Mouse (Mus musculus) ovary, adult 18-20 months (tissue): Measurements from ENCODE around the gene Llph.

Experiments used
- DNase-seq: peaks from one replicate; pipeline ENCODE4 v3.0.0; 2022; ENCODE audit warnings: low spot score, mixed read lengths

Llph gene

GRCm38 (mm10) chr10:120279482-120280128 lies 52.7 kb downstream of the Llph start:
- no peak for DNase-seq

GRCm38 (mm10) chr10:120280375-120280774 lies 53.5 kb downstream of the Llph start:
- no peak for DNase-seq

- DNase-seq: no peak
Measured at GRCm38 (mm10) chr10:120281700-120282099, 54.8 kb downstream of the Llph start.
